Mouse (Mus musculus) urinary bladder, postnatal 14 days (tissue): ENCODE measurements around the gene Rxrb.
A peak's percentile ranks its signal among the peaks of the same experiment; 100 is the strongest.
"Not testable (repeated sequence)": the region's sequence is repeated elsewhere in the genome, so short reads cannot be mapped to it uniquely, and the experiment has no call there.

Source experiments
- DNase-seq: peaks from one replicate; pipeline ENCODE4 v3.0.0; 2021; ENCODE audit warnings: low spot score

The Rxrb gene

DNA sequence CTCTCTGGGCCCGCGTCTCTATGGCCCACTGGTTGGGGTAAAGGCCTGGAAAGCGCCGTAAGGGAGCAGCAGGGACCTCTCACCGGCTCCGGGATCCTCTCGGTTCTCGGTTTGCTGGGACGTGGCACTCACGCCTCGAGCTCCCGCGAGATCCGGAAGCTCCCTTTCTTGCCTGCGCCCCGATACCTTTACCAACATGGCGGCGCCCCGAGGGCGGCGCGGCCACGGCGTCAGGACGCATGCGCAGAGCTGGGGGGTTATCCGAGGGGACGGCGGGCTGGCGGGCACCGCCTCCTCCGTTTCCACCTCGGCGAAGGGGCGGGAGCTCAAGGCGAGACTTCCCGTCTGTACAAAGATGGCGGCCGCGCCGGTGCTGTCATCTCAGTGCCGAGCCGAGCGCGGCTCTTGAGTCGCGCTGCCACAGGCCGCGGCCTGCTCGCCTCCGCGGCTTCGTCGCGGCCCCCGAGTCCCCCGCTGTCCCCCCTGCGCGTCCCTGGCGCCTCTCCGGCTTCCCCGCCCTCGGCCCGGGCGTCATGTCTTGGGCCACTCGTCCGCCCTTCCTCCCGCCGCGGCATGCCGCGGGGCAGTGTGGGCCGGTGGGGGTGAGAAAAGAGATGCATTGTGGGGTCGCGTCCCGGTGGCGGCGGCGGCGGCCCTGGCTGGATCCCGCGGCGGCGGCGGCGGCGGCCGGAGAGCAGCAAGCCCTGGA is at the start of gene Rxrb, which contains the start of gene Slc39a7:
Gene Rxrb (plus strand): TSS at position 348 of the 709 bp plus-strand sequence.
Gene Slc39a7 (minus strand): TSS at position 218 of the 709 bp plus-strand sequence.
- peak; percentile 98 for DNase-seq

DNA sequence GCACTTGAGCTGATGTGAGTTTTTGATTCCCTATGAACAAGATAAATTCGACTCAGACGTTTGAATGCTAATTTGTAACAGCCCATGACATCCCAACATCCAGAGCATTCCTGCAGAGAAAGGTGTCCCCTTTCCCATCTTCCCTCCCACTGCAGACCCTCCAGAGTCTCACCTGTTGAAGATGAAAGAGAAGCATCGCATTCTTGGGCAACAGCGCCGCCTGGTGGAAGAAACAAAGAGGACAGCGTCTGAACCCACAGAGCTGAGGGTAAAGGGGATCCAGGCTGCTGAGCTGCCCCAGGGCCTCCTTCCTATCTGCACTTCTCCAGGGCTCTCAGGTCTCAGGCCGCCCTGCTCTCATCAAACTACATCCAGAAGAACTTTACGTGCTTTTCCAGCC is 49.5 kb upstream of the Rxrb start:
- DNase-seq: peak; percentile 67

DNA sequence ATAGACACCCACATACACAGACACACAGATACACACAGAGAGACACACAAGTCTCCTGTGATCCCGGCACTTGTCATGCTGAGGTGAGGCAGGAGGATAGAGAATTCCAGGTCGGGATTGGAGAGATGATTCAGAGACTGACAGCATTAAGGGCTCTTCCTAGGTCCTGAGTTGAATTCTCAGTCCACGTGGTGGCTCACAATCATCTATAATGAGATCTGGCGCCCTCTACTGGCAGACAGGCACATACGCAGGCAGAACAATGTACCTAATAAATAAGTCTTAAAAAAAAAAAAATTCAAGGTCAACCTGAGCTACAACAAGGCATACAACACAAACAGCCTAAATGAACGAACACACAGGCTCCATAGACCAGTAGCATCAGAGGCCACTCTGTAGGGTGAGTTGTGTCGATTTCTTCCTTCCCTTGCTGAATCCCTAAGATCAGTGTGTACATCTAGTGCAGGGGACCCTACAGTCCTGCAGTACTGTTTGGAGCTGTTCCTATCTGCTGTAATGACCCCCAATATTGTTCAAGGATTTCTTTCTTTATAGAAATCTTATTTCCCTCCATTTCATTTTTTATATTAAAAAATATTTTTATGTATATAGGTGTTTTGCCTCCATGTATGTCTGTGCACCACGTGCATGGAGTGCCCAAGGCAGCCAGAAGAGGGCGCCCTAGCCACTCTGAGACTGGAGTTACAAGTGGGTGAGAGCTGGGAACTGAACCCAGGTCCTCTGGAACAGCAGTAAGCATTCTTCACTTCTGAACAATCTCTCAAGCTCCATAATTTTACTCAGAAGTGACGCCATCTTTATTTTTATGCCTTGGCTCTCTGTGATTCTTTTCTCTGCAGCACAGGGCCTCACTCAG is 39.6 kb upstream of the Rxrb start:
- DNase-seq: peak; percentile 60

DNA sequence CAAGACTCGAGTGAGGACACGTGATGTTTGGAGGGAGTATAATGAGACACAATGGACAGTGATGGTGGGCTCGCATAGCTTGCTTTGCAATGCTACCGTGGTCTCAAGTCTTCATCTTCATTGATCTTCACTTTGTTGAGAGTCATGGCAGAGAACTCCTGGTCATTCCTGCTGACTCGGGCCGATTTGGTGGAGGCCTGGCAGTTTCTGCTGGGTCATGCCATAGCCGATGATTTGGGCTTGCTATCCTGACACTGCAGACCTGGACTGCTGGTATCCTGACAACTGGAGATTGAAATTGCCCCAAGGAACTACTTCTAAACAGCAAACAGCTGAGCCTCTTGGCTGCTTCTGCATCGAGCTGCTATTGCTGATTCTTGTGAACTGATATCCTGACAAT is 36.7 kb upstream of the Rxrb start:
- DNase-seq: no peak

DNA sequence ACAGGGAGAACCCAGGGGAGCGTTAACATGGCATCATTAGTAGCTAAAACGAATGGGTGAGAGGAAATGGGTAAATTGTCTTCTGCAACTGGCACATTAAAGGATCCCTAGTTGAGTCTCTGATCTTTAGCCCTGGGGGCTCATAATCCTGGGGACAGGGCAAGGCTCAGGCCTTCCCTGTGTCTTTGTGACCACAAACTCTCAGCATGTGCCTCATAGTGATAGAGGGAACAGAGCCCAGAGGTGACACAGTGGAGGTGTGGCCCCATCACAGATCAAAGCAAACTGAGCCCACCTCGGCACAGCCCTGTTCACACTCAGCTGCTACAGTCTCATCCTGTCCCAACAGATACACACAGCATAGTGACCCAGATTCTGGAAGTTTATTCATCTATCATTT is 36.0 kb upstream of the Rxrb start:
- DNase-seq: no peak

DNA sequence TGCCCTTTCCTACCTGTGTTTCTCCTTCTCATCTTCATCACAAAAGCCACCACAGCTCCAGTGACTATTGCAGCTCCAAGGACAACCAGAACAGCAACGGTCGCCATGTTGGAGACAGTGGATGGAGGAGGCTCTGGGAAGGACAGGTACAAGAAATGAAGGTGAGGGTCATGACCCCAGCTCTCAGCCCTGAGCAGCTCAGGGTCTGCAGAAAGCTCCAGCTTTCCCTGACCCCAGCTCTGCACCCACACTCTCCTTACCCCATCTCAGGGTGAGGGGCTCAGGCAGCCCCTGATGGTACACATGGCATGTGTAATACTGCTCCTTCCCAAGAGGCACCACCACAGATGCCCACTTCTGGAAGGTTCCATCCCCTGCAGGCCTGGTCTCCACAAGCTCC is 34.6 kb upstream of the Rxrb start:
- not testable (repeated sequence) for DNase-seq

DNA sequence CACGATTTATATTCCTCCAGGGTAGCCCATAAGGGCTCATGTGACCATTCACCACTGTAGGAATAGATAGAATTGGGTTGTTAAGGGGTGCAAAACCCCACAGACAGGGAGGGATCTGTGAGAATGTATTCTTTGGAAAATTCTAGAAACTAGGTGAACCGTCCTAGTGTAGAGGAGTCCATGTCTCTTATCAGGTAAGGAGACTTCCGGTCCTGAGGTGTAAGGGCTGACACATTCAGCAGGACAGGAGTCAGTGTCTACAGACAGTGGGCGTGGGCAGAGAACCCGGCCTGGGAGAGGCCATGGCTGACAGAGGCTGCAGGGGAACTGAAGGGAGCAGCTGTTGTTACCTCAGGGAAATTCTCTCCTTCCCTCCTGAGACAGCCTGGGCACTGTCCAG is 32.9 kb upstream of the Rxrb start:
- DNase-seq: not testable (repeated sequence)

DNA sequence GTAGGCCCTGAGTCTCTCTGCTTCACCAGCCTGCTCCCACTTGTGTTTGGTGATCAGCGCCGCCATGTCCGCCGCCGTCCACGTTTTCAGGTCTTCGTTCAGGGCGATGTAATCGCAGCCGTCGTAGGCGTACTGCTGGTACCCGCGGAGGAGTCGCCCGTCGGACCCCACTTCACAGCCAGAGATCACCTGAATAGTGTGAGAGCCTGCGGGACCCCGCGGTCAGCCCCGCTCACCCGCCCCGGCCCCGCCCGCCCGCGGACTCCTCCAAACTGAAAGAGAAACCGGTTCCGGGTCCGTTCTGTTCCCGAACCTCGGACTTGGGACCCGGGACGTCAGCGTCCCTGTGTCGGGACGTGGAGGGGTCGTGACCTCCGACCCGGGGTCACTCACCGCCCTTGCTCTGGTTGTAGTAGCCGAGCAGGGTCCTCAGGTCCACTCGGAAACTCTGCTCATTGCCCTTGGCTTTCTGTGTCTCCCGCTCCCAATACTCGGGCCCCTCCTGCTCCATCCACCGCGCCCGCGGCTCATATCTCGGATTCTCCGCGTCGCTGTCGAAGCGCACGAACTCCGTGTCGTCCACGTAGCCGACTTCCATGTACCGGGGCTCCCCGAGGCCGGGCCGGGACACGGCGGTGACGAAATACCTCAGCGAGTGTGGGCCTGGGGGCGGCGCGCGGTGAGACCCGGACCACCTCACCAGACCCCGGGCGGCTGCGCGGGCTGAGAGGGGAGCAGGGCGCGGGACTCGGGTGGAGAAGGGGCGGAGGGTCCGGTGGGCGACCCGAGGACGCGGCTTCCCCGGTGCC is 32.1 kb upstream of the Rxrb start:
- DNase-seq: no peak

DNA sequence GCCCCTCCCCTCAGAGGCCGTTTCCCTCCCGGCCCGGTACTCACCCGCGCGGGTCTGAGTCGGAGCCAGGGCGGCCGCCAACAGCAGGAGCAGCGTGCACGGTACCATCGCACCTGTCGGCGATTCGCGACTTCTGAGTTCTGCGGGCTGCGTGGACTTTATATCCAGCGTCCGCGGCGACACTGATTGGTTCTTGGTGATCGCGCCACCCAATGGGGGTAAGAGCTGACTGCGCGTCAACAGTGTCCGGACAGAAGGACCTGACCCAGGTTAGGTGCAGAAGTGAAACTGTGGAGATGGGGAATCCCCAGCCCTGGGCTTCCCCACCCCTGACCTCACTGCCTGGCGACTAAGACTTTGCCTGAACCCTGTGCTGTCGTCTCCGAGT is 31.5 kb upstream of the Rxrb start, which contains the start of gene H2-K1:
Gene H2-K1 (minus strand): TSS at position 198 of the 388 bp plus-strand sequence.
- peak; percentile 92 for DNase-seq

DNA sequence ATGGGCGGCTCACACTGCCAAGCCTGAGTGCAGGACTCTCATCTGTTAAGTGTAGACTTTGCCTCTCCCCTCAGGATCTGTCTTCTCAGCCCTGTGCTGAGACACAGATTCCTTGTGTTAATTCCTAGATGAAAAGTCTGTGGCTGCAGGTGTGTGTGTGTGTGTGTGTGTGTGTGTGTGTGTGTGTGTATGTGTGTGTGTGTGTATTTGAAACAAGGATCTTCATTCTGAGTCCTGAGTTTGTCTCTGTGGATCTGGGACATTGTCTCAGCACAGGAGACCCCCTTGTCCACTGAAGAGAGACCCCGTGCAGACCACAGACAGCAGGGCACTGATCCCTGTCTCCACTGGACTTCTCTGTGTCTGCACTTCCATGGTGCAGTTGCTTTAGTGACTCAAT is 30.8 kb upstream of the Rxrb start:
- DNase-seq: not testable (repeated sequence)

DNA sequence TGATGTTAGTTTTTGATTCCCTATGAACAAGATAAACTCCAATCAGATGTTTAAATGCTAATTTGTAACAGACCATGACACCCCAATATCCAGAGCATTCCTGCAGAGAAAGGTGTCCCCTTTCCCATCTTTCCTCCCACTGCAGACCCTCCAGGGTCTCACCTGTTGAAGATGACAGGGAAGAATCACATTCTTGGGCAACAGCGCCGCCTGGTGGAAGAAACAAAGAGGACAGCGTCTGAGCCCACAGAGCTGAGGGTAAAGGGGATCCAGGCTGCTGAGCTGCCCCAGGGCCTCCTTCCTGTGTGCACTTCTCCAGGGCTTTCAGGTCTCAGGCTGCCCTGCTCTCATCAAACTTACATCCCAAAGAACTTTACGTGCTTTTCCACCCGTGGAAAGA is 28.2 kb upstream of the Rxrb start:
- DNase-seq: peak; percentile 41

DNA sequence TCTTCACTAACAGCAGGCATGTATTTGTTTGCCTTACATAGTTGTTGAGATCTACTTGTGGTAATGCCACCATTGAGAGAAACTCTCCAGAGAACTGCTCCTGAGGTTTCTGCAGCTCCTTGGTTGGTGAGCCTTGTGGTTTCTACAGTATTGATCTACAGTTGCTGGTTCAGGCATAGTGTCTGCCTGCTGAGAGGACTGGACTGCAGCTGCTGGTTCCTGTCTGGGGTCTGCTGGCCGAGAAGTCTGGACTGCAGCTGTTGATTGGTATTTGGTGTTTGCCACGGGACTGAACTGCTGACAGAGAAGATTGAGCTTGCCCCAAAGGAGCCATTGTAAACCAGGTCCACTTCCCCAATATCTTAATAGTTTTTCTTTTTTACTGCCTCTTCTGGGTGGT is 25.0 kb upstream of the Rxrb start:
- no peak for DNase-seq

DNA sequence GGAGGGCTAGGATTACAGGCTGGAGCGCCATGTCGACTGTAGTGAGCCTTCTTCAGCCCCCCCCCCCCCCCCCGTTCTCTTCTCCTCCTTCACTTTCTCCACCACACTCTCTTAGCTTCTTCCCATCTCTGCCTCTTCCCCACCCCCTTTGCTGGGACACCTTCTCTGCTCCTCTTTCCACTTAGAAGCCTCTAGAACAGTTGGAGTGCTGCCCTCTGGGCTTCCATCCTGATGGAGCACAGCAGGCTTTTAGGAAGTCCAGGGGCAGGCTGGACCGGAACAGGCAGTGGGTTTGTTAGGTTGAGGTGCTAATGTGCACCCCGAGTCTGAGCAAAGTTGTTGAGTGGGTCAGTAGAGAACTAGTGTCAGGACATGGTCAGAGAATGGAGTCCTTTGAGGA is 21.5 kb upstream of the Rxrb start:
- no peak for DNase-seq

DNA sequence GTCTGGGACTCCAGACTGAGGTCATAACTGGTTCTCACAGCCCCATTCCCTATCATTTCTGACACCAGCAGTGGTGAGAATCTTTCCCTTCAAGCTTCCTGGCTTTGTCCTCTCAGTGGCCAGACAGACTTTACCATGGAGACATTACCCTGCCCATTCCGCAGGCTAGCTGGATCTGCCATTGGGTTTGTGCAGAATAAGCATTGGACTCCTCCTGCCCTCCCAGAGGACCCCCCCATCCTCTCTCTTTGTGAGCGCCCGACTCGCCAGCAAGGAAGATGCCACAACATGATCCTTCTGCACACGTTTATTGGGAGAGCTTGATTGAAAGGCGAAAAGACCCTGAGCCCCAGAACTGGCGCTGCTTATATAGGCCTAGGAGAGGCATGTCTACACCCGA is 18.2 kb upstream of the Rxrb start:
- DNase-seq: no peak

DNA sequence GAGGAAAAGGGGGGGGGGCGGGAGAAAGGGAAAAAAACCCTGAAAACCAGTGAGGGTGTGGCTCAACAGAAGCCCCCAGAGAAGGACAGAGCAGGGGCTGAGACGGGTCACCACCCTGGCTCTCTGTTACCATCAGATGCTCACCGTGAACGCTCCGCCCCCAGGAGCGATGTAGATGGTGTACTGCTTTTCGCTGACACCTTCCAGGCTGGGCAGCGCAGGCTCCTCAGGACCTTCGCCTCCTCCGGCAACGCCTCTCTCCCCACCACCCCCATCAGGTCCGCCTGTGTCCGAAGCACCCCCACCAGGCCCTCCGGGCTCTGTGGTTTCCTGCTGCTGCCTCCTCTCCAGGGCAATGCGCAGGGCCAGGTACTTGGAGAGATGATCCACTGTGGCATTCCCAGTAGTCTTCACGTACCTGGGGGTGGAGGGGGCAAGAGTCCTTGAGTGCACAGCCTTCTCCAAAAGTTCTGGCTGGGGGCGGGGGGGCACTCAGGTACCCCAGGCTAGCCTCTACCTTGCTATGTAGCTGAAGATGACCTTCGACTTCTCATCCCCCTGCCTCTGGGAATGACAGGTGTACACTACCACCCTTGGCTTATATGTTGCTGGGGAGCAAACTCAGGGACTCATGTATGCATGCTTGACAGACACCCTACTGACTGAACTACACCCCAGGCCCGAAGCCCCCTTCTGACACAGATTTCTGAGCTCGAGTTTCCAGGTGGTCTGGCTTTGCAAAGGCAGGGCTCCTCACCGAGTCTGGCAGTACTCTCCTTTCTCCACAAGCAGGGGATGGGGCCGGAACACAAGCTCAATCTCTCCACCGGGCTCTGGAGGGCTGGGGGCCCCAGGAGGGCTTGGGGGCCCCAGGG is 9.8 kb upstream of the Rxrb start:
- DNase-seq: no peak

DNA sequence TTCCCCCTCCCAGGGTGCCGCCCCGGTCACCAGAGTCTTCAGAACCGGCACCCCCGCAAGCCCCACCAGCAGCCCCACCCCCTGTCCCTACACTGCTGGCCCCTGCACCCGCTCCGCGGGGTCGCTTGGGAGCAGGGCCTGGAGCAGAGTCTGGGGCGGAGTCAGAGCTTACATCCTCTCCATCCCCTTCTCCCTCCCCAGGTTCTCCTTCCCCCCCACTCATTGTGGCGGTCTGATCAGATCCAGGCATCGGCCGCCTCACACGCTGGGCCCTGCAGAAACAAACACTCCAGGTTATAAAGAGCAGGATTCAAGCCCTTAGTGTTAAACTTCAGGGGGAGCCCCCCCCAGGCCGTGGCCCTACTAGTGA is 9.2 kb upstream of the Rxrb start:
- DNase-seq: no peak

DNA sequence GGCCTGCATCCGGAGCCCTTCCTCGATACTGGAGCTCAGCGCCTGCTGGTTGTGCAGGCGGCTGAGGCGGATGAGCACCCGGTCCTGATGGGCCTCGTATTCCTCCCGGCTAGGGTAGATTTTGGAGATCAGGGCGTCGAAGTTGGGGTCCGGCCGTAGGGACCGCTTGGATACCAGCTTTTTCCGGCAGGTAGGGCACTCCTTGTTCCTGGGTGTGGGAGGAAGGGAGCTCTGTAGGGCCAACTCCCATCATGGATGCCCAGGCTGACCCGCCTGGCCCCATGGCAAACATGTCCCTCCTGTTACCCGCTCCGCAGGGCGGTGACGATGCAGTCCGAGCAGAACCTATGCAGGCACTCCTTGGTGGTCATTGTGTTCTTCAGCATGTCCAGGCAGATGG is 8.6 kb upstream of the Rxrb start:
- no peak for DNase-seq

DNA sequence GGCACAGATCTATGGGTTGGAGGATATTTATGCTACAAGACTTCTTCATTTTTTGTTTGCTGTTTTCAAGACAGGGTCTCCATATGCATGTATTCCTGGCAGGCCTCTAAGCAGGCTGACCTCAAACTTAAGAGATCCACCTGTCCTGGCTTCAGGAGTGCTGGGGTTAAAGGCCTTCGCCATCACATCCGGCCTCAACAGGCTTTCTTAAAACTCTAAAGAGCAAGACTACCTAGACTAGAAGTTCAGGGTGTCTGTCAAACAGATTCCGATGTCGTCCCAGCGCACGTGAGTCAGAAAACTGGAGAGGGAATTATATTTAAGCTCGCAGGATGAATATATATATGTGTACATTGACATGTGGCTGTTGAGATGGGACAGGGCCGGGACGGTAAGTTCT is 7.9 kb upstream of the Rxrb start:
- no peak for DNase-seq

DNA sequence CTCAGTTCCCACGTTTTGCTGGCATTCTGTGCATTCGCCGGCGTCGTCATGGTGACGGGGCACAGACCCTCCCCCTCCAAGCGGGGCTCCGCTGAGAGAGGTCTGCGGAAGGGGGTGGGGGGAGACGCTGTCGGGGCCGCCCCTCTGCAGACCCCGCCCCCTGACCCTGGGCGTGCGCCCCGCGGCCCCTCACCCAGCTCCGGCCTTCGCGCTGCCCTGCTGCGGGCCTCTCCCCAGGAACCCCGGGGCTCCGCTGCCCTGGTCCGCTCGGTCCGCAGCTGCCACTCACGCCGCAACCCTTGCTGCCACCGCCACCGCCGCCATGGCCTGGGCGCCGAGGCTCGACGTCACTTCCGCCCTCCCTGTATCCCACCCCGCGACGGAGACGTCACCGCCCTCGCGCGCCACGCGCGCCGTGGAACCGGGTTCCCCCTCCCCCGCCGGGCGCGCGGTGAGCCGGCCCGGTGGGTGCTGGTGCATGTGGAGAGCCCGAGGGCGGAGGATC is 7.2 kb upstream of the Rxrb start, which contains the start of gene Ring1:
Gene Ring1 (minus strand): TSS at position 364 of the 505 bp plus-strand sequence.
- DNase-seq: peak; percentile 86

DNA sequence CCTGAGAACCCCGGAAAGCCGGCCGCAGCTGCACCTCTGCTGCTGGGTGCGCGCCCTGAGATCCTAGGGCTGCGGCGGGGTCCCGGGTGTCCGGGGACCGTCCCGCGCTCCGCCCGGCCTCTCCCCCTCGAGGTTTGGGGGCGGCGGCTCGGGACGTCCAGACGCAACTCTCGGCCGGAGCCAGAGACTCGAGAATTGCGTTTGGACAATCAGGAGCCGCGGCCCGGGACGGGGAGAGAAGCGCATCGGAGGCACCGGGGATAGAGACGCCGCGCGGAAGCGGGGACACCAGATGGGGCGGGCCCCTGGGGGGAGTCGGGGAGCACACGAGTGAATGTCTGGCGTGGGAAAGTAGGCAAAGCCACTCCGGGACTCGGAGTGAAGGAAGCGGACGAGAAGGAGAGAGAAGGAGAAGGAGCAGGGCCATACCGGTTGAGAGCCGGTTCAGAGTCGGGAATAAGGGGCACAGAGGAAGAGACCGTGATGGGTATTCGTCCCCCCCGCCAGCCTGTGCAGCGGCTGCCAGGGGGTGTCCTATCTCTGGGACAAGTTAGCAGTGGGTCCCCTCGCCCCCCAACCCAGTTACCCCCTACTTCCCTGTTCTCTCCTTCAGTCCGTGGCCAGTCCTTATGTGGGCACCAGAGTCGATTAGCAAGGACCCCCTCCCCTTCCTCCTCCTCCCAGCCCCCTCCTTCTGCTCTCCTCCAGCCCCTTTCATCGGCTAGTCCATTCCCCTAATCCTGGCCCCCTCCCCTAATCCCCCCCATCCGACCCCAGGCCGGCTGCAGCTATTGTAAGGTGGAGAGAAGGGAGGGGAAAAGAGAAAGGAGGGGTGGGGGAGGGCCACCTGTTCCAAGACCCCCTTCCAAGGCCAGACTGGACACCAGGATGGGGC is 6.5 kb upstream of the Rxrb start:
- no peak for DNase-seq
